Mouse (Mus musculus) olfactory bulb, adult 2 months (tissue): ENCODE results near the gene Hmx2.

Experiments
- CTCF ChIP-seq: fragments of 200-500 bp; IDR thresholded peaks from 2 replicates; pipeline ENCODE4 v1.5.1; 2012; ENCODE audit warnings: low read depth, mild to moderate bottlenecking, low read length, moderate library complexity; ENCODE audit not compliant: insufficient read depth
- POLR2A ChIP-seq: fragments of 200-500 bp; IDR thresholded peaks from 2 replicates; pipeline ENCODE4 v1.6.1; 2012; ENCODE audit warnings: mild to moderate bottlenecking, low read depth, low read length, moderate library complexity; ENCODE audit not compliant: insufficient read depth

GRCm38 (mm10) chr7:131551471-131551870 lies 2.9 kb downstream of the Hmx2 start:
- TF ChIP-seq CTCF (no peak), POLR2A (no peak)
